Mouse (Mus musculus) embryonic facial prominence, embryonic 11.5 days (tissue): ENCODE data around the gene Igsf8. TPM values are rescaled to one million over a fixed set of nuclear protein-coding genes. Genes with fewer than 3 reads are reported as not detected.

Experiments used
- ATAC-seq: fragments of 200-750 bp; cut with Nextera tagmentation; replicated peaks from 2 replicates; pipeline ENCODE4 v1.8.0; 2017; ENCODE audit warnings: low read depth; ENCODE audit not compliant: insufficient number of reproducible peaks, low FRiP score, low TSS enrichment
- DNase-seq: peaks from one replicate; pipeline ENCODE4 v3.0.0-alpha.2; 2015; ENCODE audit warnings: low spot score
- H3K27ac ChIP-seq: fragments of 300-500 bp; sonication (generic); replicated peaks from 2 replicates; pipeline ENCODE4 v1.5.1; 2014; ENCODE audit warnings: mild to moderate bottlenecking, low read depth, low read length, control low read depth
- H3K27me3 ChIP-seq: fragments of 300-500 bp; sonication (generic); 2 replicates; pipeline ENCODE4 v1.6.1; 2014; ENCODE audit warnings: mild to moderate bottlenecking, low read length, moderate library complexity, mixed read lengths; ENCODE audit not compliant: control insufficient read depth, insufficient read depth
- H3K36me3 ChIP-seq: fragments of 300-500 bp; sonication (generic); replicated peaks from 2 replicates; pipeline ENCODE4 v1.6.1; 2014; ENCODE audit warnings: low read depth, mild to moderate bottlenecking, low read length, moderate library complexity, mixed read lengths; ENCODE audit not compliant: control insufficient read depth, insufficient read depth
- H3K4me1 ChIP-seq: fragments of 300-500 bp; sonication (generic); 2 replicates; pipeline ENCODE4 v1.6.1; 2014; ENCODE audit warnings: low read length, mixed read lengths; ENCODE audit not compliant: control insufficient read depth, insufficient read depth
- H3K4me2 ChIP-seq: fragments of 300-500 bp; sonication (generic); 2 replicates; pipeline ENCODE4 v1.6.1; 2014; ENCODE audit warnings: low read depth, mild to moderate bottlenecking, control low read depth, low read length, moderate library complexity
- H3K4me3 ChIP-seq: fragments of 300-500 bp; sonication (generic); 2 replicates; pipeline ENCODE4 v1.5.1; 2014; ENCODE audit warnings: low read depth, low read length, control low read depth
- H3K9ac ChIP-seq: fragments of 300-500 bp; sonication (generic); replicated peaks from 2 replicates; pipeline ENCODE4 v1.6.1; 2014; ENCODE audit warnings: mild to moderate bottlenecking, control low read depth, low read length
- H3K9me3 ChIP-seq: fragments of 300-500 bp; sonication (generic); replicated peaks from 2 replicates; pipeline ENCODE4 v1.6.1; 2016; ENCODE audit warnings: mild to moderate bottlenecking, low read length, inconsistent platforms, mixed read lengths; ENCODE audit not compliant: control insufficient read depth
- WGBS: fragments of 180-500 bp; shearing (Covaris S2); extraction: QIAGEN DNeasy Blood & Tissue Kit; methylation state at CpG from one replicate; pipeline ENCODE4 v1.1.7; 2014; 5-methylcytosine and 5-hydroxymethylcytosine counted together
- polyA plus RNA-seq: library from polyadenylated mRNA; unstranded; fragments of >200 nt; fragmentation: Nextera tagmentation; extraction: Ambion mirVana; gene quantifications from 2 replicates; pipeline ENCODE4 v1.2.1, GENCODE M21; 2014

Gene Igsf8
- polyA plus RNA-seq = 30.1 and 36.7 TPM in 2 replicates

DNA sequence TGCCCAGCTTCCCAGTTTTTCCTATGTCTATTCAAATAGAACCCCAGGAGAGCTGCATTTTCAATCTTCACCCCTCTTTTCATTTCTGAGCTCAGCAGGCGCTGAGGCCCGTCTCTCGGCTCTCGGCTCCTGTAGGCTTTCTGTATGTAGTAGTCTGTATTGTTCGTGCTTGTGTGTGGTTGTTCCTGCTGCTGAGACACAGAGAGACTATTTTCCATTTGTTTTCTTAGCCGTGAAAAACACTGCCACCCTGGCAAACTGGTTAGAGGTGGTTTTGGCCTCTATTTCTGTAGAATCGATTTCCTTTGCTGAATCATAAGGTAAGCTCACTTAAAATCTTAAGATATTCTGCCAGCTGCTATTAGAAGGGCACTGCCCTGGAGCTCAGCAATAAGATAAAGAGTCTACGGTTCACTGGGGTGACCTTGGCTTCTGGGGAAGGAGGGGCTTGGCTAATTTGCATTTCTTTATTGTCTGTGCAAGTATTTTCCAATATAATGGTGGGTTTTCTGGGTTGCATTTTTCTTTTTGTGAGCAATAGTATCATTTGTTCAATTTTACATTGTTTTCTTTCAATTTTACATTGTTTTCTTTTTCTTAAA, at the start of gene Igsf8:
TSS of gene Igsf8 (plus strand) at position 165 of the 602 bp plus-strand sequence.
- Histone ChIP-seq H3K4me2 (no peak within 1 kb of the TSS), H3K4me3 (no peak within 1 kb of the TSS)

DNA sequence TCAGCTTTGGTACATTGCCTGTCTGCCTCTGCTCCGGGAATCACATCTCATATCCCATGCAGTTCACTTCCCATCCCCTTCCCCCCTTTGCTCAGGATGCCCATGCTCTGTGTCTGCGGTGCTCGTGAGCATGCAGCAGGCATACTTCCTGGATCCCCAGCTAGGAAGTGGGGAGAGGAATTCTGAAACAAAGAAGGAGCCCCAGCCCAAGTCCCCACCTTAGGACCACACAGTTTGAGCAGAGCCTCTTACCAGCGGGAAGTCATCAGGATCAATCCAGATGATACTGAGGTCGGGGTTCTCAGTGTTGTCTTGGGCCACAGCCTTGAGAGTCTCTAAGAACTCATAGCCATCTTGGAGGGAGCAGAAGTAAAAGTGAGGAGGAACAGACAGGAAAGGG, 48.7 kb upstream of the Igsf8 start:
- H3K4me2 ChIP-seq = no peak overlapping the region

More for the DNA sequence above, at the start of gene Igsf8:
- ATAC-seq (no peak), DNase-seq (no peak)
- 55% methylated on average over 8 of the region's 8 CpGs for WGBS
- Histone ChIP-seq H3K27ac (no peak within 1 kb of the TSS), H3K9ac (no peak within 1 kb of the TSS), H3K9me3 (no peaks in the 10 kb centered on the region), H3K4me1 (no peaks in the 10 kb centered on the region), H3K27me3 (no peaks in the 10 kb centered on the region), H3K36me3 (no peaks in the 10 kb centered on the region)

DNA sequence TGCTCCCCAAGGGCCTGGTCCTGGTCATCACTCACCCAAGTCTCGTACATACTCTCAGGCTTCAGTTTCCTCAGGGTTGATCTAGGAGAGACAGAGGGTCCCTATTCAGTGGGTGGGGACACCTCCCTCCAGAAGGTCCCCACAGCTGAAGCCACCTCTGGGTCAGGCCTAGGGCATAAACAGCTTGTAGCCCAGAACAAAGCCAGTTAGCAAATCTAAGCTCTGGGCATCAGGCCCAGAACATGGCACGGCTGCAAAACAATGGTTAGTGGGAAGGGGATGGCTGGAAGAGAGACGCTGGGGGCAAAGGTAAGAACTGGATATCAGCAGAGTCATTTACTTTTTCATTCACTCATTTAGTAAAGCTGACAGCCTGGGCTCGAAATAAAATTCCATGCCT, 47.7 kb upstream of the Igsf8 start:
- Histone ChIP-seq H3K36me3 (no peaks in the 10 kb centered on the region), H3K27ac (no peak overlapping the region), H3K4me3 (no peak overlapping the region), H3K4me2 (no peak overlapping the region), H3K27me3 (no peaks in the 10 kb centered on the region), H3K9me3 (no peaks in the 10 kb centered on the region), H3K4me1 (0 out of 2 replicates have a peak, but pooled peaks cover 2% of the 10 kb centered on the region), H3K9ac (no peak overlapping the region)
- DNase-seq = no peak
- 82% methylated on average over 4 of the region's 4 CpGs for WGBS
- ATAC-seq = no peak

More for the DNA sequence above, 48.7 kb upstream of the Igsf8 start:
- Histone ChIP-seq H3K4me3 (no peak overlapping the region), H3K9me3 (no peaks in the 10 kb centered on the region), H3K36me3 (no peaks in the 10 kb centered on the region), H3K4me1 (0 out of 2 replicates have a peak, but pooled peaks cover 2% of the 10 kb centered on the region), H3K9ac (no peak overlapping the region; the same call in 1 of the 2 replicates), H3K27ac (no peak overlapping the region), H3K27me3 (no peaks in the 10 kb centered on the region)
- 51% methylated on average over 5 of the region's 5 CpGs for WGBS
- ATAC-seq (no peak), DNase-seq (no peak)

DNA sequence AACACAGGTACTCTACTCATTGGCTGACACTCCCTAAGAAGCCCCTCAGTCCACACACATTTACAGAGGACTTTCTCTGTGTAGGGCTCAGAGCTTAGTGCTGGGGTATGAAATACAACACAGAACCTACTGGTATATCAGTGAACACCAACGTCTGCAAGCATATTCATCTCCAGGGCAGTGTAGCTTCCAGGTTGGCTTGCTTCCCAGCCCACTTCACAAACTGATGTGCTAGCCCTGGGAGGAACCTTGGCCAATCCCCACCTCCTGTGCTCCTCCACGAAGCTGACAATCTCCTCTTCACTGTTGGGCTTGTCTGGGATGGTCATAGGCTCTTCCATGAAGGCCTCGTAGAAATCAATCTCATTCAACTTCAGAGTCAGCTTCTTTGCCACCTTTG, 46.7 kb upstream of the Igsf8 start:
- Histone ChIP-seq H3K9me3 (no peaks in the 10 kb centered on the region), H3K27me3 (no peaks in the 10 kb centered on the region), H3K4me3 (no peak overlapping the region), H3K9ac (no peak overlapping the region), H3K27ac (no peak overlapping the region), H3K4me1 (0 out of 2 replicates have a peak, but pooled peaks cover 2% of the 10 kb centered on the region), H3K36me3 (no peaks in the 10 kb centered on the region), H3K4me2 (no peak overlapping the region)
- ATAC-seq (no peak), DNase-seq (no peak)
- 72% methylated on average over 3 of the region's 3 CpGs for WGBS

DNA sequence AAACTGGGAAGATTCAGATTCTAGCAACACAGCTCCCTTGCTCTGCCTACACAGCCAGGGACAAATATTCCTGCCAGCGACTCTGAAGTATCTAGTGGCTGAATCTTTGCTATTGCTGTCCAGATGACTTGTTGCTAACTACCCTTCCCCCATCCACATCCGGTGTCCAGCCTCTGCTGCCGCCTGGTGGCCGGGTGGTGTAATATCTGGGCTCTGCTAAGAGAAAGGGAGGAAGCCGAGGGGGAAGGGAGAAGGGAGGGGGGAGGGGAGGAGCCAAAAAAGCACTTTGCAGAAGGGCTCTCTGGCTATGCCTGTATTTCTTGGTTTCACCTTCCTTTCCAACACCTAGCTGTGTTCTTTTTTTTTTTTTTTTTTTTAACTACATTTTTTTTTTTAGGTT, 44.3 kb upstream of the Igsf8 start:
- Histone ChIP-seq H3K4me2 (peak overlapping the region; percentile 36), H3K4me1 (peaks cover 5% of the 10 kb centered on the region; the same call in 1 of the 2 replicates), H3K9me3 (no peaks in the 10 kb centered on the region), H3K9ac (peak overlapping the region; percentile 35), H3K36me3 (no peaks in the 10 kb centered on the region), H3K27me3 (no peaks in the 10 kb centered on the region), H3K27ac (peak overlapping the region; percentile 23; the same call in 1 of the 2 replicates), H3K4me3 (peak overlapping the region; percentile 14; the same call in 1 of the 2 replicates)
- 0% methylated on average over 5 of the region's 5 CpGs for WGBS
- ATAC-seq (peak; percentile 4; the same call in 1 of the 2 replicates), DNase-seq (peak; percentile 93)

DNA sequence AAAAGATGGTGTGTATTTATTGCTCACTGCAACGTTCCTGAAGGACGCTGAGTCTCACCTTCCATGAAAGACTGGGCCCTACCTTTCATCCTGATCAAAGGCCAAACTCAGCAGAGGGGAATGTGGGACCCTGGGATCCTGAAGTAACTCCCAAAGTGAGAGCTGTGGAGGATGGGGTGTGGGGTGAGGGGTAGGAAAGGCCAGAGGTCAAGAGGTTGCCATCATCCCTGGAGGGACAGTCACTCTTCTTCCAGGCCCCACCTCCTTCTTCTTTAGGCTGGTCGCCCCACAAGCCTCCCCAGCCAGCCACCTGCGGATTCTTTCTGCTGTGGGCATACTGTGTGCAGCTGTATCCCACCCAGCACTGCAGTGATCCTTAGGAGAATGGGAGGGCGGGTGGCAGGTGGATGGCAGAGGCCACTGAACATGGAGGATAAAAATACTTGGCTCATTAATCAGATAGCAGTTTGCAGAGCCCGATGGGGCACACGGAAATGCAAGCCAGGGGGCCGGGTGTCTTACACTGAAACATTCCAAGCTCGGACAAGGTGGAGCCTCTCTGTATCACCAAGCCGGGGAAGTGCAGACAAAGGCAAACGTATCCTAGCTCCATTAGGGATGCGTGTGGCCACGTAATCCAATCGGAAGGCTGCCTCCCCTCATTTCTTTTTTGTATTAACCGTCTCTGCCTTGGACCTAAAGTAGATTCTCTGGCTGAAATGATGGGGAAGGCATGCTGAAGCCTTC, 43.1 kb upstream of the Igsf8 start:
- ATAC-seq = no peak
- Histone ChIP-seq H3K9me3 (no peaks in the 10 kb centered on the region), H3K36me3 (no peaks in the 10 kb centered on the region), H3K27me3 (no peaks in the 10 kb centered on the region), H3K27ac (no peak overlapping the region), H3K4me3 (no peak overlapping the region), H3K4me1 (peaks cover 5% of the 10 kb centered on the region; the same call in 1 of the 2 replicates), H3K9ac (no peak overlapping the region), H3K4me2 (no peak overlapping the region)
- 55% methylated on average over 15 of the region's 15 CpGs for WGBS
- DNase-seq = no peak

DNA sequence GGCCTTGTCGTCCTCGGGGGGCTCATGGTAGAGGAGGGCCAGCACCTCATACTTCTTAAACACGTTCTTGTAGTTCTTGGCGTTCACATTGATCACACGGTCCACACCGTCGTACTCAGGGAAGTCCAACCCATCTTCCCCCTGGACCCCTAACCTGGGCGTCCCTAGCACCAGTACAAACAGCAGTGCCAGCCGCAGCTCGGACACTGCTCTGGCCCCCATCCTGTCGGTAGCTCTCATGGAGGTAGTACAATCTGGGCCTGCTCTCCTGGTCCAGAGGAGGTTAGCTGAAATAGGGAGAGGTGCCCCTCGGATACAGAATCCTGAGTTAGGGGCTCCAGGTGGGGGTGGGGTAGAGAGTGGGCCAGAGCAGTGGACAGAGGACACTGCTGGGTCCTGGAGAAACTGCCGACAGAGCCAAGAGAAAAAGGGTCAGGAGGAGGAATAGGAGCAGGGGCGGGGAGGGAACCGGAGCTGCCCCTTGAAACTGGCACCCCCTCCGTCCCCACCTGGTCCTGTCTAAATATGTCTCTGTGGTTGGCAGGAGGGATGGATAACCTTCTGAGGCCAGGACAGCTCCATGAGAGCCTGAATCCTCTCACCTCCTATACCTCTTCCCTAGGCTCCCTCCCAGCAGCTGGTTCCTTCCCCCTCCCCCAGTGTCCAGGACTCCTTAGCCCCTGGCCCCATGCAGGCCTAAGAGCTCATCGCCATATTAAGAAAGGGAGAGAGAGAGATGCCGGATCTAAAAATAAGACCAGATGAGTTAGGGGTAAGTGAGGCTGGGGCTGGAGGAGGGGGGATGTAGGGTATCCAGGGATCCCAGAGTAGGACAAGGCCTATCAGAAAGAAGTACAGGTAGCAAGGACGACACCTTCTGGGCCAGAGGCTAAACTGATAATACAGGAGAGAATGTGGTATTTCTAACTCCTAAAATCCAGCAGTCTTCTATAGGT, 41.7 kb upstream of the Igsf8 start, which contains the start of gene Casq1:
TSS of gene Casq1 (minus strand) at position 418 of the 956 bp plus-strand sequence.
- Histone ChIP-seq H3K9ac (peak within 1 kb of the TSS; percentile 3), H3K9me3 (no peaks in the 10 kb centered on the region), H3K4me2 (no peak within 1 kb of the TSS), H3K4me3 (no peak within 1 kb of the TSS), H3K27ac (no peak within 1 kb of the TSS; the same call in 1 of the 2 replicates), H3K27me3 (no peaks in the 10 kb centered on the region), H3K4me1 (peaks cover 5% of the 10 kb centered on the region; the same call in 1 of the 2 replicates), H3K36me3 (no peaks in the 10 kb centered on the region)
- no peak for ATAC-seq
- 81% methylated on average over 19 of the region's 19 CpGs for WGBS
- no peak for DNase-seq
